Mouse (Mus musculus): ENCODE results near the gene Fabp2. TPM values are rescaled to one million over a fixed set of nuclear protein-coding genes. Genes with fewer than 3 reads are reported as not detected.

Fabp2 gene
- polyA plus RNA-seq, 1 experiment: 0.18 TPM

DNA sequence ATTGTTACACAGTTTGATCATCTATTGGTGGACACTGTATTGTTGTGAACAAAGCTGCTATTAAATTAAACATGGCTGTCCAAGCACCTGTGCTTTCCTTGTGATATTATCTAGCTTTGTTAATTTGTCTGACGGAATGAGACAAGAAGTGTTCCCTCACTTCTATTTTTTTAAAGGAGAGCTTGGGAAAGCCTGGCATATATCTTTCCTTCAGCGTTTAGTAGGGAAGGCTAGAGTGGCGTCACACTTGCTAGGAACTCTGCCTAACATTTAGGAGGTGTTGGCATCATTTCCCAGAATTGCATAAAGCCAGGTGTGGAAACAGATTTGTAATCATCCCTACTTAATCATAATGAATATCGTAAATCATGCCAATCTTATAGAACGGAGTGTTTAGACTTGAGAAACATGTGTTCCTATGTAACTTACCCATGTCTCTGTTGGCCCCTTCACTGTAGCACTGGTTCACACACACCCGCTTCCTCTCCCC, 21.4 kb downstream of the Fabp2 start:
- no peak overlapping the region for H3K4me3 ChIP-seq (ENCODE audit: control insufficient read depth, insufficient read depth, low read length)
- no peak for DNase-seq
- H3K27ac ChIP-seq (ENCODE audit: control insufficient read depth, insufficient read depth, low read length): no peak overlapping the region
- 94% methylated on average over 6 of the region's 6 CpGs for WGBS
- no peaks in the 10 kb centered on the region for H3K27me3 ChIP-seq (ENCODE audit: control insufficient read depth, insufficient read depth, low read length)
- H3K4me1 ChIP-seq (replicated peaks; ENCODE audit: control insufficient read depth, insufficient read depth, low read length): no peaks in the 10 kb centered on the region
- TF ChIP-seq POLR2A (IDR thresholded peaks at IDR 0.05; ENCODE audit: control insufficient read depth, extremely low read depth, insufficient read depth, low read length, poor library complexity) (no peak), CTCF (IDR thresholded peaks at IDR 0.05; ENCODE audit: borderline replicate concordance, control insufficient read depth, extremely low read depth, insufficient read depth, low read length, poor library complexity) (no peak)
- no peaks in the 10 kb centered on the region for H3K36me3 ChIP-seq (ENCODE audit: control insufficient read depth, insufficient read depth, low read length)

DNA sequence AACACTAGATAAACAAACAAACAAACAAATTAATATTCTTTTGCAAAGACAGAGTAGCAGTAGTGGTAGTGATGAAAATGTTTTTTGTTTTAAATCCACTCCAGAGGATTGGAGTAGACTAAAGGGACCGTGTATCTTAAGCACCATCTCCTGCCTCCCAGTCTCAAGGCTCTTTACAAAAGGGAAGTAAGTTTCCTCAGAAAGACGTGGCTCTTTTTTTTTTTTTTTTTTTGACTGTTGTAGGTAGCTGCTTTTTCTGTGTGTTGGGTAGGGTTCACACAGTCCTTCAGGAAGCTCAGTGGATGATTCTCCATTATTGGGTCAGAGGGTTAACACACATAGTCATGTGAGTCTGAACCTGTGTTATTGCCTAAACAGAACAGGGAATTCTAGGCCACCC, 23.8 kb downstream of the Fabp2 start:
- Histone ChIP-seq H3K27ac (ENCODE audit: control insufficient read depth, insufficient read depth, low read length) (no peak overlapping the region), H3K4me1 (replicated peaks; ENCODE audit: control insufficient read depth, insufficient read depth, low read length) (no peaks in the 10 kb centered on the region), H3K36me3 (ENCODE audit: control insufficient read depth, insufficient read depth, low read length) (no peaks in the 10 kb centered on the region), H3K27me3 (ENCODE audit: control insufficient read depth, insufficient read depth, low read length) (no peaks in the 10 kb centered on the region), H3K4me3 (ENCODE audit: control insufficient read depth, insufficient read depth, low read length) (no peak overlapping the region)
- WGBS: 26% methylated on average over 2 of the region's 2 CpGs
- TF ChIP-seq POLR2A (IDR thresholded peaks at IDR 0.05; ENCODE audit: control insufficient read depth, extremely low read depth, insufficient read depth, low read length, poor library complexity) (no peak), CTCF (IDR thresholded peaks at IDR 0.05; ENCODE audit: borderline replicate concordance, control insufficient read depth, extremely low read depth, insufficient read depth, low read length, poor library complexity) (no peak)
- no peak for DNase-seq

DNA sequence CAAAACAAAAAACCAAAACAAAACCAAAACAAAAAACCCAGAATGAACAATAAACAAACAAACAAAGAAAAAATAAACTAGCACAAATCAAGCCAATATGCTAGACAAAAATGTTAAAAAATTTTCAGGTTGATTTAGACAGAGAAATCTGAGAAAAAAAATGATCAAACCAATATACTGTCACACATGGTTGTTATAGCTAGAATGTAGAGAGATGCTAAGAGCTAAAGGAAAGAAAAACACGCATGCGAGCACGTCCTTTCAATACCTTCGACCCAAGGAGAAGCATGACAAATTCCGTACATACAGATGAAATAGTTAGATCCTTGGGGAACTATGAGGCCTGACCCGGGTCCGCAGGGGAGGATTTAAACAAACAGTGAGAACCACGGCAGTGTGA, 24.4 kb downstream of the Fabp2 start, which contains the start of gene Gm10959:
TSS of gene Gm10959 (minus strand) at position 101 of the 400 bp plus-strand sequence.
- no peak for DNase-seq
- H3K27me3 ChIP-seq (ENCODE audit: control insufficient read depth, insufficient read depth, low read length): no peaks in the 10 kb centered on the region
- no peaks in the 10 kb centered on the region for H3K36me3 ChIP-seq (ENCODE audit: control insufficient read depth, insufficient read depth, low read length)
- no peak within 1 kb of the TSS for H3K4me3 ChIP-seq (ENCODE audit: control insufficient read depth, insufficient read depth, low read length)
- H3K27ac ChIP-seq (ENCODE audit: control insufficient read depth, insufficient read depth, low read length): no peak within 1 kb of the TSS
- no peaks in the 10 kb centered on the region for H3K4me1 ChIP-seq (replicated peaks; ENCODE audit: control insufficient read depth, insufficient read depth, low read length)
- 96% methylated on average over 8 of the region's 8 CpGs for WGBS
- no peak for TF ChIP-seq POLR2A (IDR thresholded peaks at IDR 0.05; ENCODE audit: control insufficient read depth, extremely low read depth, insufficient read depth, low read length, poor library complexity)
- TF ChIP-seq CTCF (IDR thresholded peaks at IDR 0.05; ENCODE audit: borderline replicate concordance, control insufficient read depth, extremely low read depth, insufficient read depth, low read length, poor library complexity): no peak

DNA sequence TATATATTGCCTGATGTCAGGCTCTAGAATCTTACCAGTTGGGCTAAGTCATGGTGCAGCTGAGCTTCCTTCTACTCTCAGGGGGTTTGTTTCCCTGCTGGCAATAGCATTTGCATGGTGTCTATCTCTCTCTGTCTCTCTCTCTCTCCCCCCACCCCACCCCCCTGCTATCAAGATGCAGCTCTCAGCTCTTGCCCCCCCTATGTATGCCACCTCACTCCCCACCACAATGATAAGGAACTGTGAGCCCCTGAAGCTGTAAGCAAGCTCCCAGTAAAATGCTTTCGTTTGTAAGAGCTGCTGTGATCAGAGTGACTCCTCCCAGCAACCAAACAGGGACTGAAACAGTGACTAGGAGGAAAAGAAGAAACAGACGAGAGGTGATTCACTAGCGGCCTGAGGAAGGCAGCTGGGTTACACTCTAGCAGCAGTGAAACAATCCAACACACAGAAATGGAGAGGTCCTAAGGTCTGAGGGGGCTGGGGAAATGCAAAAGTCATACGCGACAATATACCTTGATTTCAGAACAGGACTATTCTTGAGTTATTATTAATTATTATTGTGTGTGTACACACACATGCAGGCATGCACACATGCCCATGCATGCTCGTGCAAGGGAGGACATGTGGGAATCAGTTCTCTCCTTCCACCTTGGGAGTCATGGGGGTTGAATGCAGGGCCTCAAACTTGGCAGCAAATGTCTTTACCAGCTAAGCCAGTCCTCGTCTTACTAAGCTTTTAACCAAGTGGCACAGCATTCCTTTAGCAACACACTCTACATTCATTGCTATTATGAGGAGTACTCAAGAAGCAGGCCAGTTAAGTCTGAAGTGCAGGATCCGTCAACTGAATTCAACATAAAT, 25.9 kb downstream of the Fabp2 start:
- H3K36me3 ChIP-seq (ENCODE audit: control insufficient read depth, insufficient read depth, low read length): no peaks in the 10 kb centered on the region
- no peak for TF ChIP-seq CTCF (IDR thresholded peaks at IDR 0.05; ENCODE audit: borderline replicate concordance, control insufficient read depth, extremely low read depth, insufficient read depth, low read length, poor library complexity)
- no peak for TF ChIP-seq POLR2A (IDR thresholded peaks at IDR 0.05; ENCODE audit: control insufficient read depth, extremely low read depth, insufficient read depth, low read length, poor library complexity)
- no peak overlapping the region for H3K4me3 ChIP-seq (ENCODE audit: control insufficient read depth, insufficient read depth, low read length)
- H3K4me1 ChIP-seq (replicated peaks; ENCODE audit: control insufficient read depth, insufficient read depth, low read length): no peaks in the 10 kb centered on the region
- WGBS: 69% methylated on average over 8 of the region's 8 CpGs
- H3K27me3 ChIP-seq (ENCODE audit: control insufficient read depth, insufficient read depth, low read length): no peaks in the 10 kb centered on the region
- DNase-seq: no peak
- no peak overlapping the region for H3K27ac ChIP-seq (ENCODE audit: control insufficient read depth, insufficient read depth, low read length)

DNA sequence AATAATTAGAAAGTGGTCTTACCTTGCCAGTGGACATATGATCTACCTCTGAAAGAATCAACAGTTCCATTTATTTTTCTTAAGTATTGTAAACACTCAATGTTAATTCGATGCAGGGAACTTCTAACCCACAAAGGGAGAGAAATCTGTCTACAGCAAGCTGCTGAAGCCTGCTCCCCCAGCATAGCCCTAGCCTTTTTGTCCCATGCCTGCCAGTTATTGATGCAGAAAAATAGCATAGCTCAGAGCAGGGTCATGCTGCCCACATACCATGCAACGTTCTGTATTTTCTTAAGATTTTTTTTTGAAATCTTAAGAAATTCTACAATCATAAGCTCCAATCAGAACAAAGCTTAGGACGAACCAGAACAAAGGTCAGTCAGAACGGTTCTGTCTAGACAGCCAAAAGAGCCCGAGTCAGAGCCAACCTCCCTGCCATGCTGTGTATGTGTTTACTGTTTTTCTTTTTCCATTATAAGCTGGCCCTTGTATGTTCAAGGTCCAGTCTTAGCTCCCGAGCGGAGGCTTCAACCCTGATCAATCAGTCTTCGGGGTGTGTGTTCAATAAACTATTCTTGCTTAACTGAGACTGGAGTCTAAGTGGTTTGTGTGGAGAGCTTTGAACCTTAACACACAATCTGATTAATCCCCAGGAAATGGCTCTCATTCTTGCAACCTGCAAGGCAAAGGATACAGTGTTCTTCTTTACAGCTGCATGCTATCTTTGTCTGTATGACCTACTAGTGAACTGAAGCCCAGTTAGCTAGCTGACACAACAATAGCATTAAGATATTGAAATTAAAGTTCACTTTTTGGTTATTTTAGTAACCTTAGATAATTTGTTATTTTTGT, 27.0 kb downstream of the Fabp2 start:
- 93% methylated on average over 8 of the region's 8 CpGs for WGBS
- H3K4me1 ChIP-seq (replicated peaks; ENCODE audit: control insufficient read depth, insufficient read depth, low read length): no peaks in the 10 kb centered on the region
- no peak overlapping the region for H3K4me3 ChIP-seq (ENCODE audit: control insufficient read depth, insufficient read depth, low read length)
- no peaks in the 10 kb centered on the region for H3K27me3 ChIP-seq (ENCODE audit: control insufficient read depth, insufficient read depth, low read length)
- H3K36me3 ChIP-seq (ENCODE audit: control insufficient read depth, insufficient read depth, low read length): no peaks in the 10 kb centered on the region
- no peak for TF ChIP-seq CTCF (IDR thresholded peaks at IDR 0.05; ENCODE audit: borderline replicate concordance, control insufficient read depth, extremely low read depth, insufficient read depth, low read length, poor library complexity)
- TF ChIP-seq POLR2A (IDR thresholded peaks at IDR 0.05; ENCODE audit: control insufficient read depth, extremely low read depth, insufficient read depth, low read length, poor library complexity): no peak
- no peak overlapping the region for H3K27ac ChIP-seq (ENCODE audit: control insufficient read depth, insufficient read depth, low read length)
- no peak for DNase-seq

DNA sequence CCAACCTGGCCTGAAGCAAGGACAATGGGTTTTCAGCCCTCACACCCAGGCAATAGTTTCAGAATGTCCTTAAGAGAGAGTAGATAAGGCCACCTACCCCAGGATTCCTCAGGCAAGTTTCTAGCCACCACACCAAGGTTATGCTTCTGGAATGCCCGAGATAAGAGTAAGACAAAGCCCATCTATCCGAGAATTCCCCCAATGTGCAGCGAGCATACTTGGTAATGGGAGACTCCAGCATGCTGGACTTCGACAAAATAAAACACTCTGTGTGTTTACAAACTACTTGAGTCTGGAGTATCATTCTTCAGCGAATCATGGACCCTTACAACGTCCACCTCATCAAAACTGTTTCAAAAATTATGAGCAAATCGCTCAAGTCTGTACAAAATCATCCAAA, 28.3 kb downstream of the Fabp2 start:
- no peak overlapping the region for H3K4me3 ChIP-seq (ENCODE audit: control insufficient read depth, insufficient read depth, low read length)
- no peak overlapping the region for H3K27ac ChIP-seq (ENCODE audit: control insufficient read depth, insufficient read depth, low read length)
- no peak for TF ChIP-seq POLR2A (IDR thresholded peaks at IDR 0.05; ENCODE audit: control insufficient read depth, extremely low read depth, insufficient read depth, low read length, poor library complexity)
- 87% methylated on average over 7 of the region's 7 CpGs for WGBS
- H3K27me3 ChIP-seq (ENCODE audit: control insufficient read depth, insufficient read depth, low read length): no peaks in the 10 kb centered on the region
- no peak for DNase-seq
- H3K4me1 ChIP-seq (replicated peaks; ENCODE audit: control insufficient read depth, insufficient read depth, low read length): no peaks in the 10 kb centered on the region
- H3K36me3 ChIP-seq (ENCODE audit: control insufficient read depth, insufficient read depth, low read length): no peaks in the 10 kb centered on the region
